Mouse (Mus musculus): ENCODE results near the gene Btbd7.

DNA sequence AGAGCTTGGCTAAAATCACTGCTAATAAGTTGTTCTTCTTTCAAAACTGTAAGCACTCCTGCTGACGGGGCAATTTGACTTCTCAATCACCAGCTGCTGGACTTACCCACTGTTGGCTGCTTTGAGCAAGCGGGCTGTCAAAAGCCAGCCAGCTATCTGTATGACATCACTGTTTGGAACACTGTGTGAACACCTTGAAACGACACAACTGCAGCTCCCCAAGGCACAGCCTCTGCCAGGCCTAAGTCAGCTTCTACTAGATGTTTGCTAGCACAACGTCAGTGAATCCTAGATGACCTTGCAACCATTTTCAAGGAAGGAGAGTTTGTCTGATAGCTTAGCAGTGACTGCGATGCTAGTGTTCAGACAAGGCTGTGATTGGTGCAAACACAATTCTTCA lies 139.2 kb downstream of the Btbd7 start:
- TF ChIP-seq POLR2A (IDR thresholded peaks at IDR 0.05; ENCODE audit: borderline replicate concordance, control insufficient read depth, low read depth, low read length) (no peak), CTCF (IDR thresholded peaks at IDR 0.05; ENCODE audit: control insufficient read depth, insufficient read depth, low read length) (no peak)
